Mouse (Mus musculus) cerebellum, adult 11 months (tissue): ENCODE measurements at regions not wholly inside any gene's neighbourhood (a gene's known extent, or its start where the extent isn't known, plus 50 kb on each side); places are given as distances from the start of the nearest gene placed in this dataset.
"Not testable (repeated sequence)": the region's sequence is repeated elsewhere in the genome, so short reads cannot be mapped to it uniquely, and the experiment has no call there.

Experiments used
- DNase-seq: peaks from one replicate; pipeline ENCODE4 v3.0.0; 2022

- no peak for DNase-seq
Measured at GRCm38 (mm10) chr13:99128979-99129378, 55.6 kb upstream of the Zfp366 start.

- no peak for DNase-seq
Measured at GRCm38 (mm10) chr13:99128284-99128691, 56.3 kb upstream of the Zfp366 start.

- no peak for DNase-seq
Measured at GRCm38 (mm10) chr13:99127716-99128115, 56.9 kb upstream of the Zfp366 start.

GRCm38 (mm10) chr13:99126971-99127370 is 57.7 kb upstream of the Zfp366 start:
- not testable (repeated sequence) for DNase-seq

GRCm38 (mm10) chr13:99126538-99126937 is 58.1 kb upstream of the Zfp366 start:
- no peak for DNase-seq

- DNase-seq = no peak
Measured at GRCm38 (mm10) chr13:99125946-99126345, 58.7 kb upstream of the Zfp366 start.

DNA sequence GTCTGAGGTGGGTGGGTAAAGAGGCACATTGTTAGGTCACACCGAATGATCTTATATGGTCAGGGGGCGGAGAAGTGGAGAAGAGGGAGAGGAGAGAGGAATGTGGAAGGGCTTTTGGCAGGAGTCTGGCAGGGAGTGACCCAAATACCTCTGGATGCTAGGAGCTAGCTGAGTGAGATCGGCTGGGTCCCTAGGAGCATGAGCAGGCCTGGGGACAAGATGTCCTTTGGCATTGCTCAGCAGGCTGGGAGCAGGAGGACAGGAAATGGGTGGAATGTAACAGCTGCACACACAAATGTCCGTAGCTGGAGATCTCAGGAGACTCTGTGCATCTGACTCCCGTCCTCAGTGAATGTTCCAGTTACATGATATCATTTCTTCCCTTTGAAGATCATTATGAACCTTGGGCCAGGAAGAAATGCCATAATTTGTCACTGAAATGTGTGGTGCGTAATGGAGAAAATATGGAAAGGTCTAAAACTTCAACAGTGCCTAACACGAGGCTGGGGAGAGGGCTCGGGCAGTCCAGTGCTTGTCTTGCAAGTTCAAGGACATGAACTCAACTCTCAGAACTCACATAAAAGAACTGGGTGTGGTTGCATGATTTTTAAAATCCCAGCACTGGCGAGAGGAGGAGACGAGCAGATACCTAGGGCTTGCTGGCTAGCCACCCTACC is 59.6 kb upstream of the Zfp366 start:
- no peak for DNase-seq

DNA sequence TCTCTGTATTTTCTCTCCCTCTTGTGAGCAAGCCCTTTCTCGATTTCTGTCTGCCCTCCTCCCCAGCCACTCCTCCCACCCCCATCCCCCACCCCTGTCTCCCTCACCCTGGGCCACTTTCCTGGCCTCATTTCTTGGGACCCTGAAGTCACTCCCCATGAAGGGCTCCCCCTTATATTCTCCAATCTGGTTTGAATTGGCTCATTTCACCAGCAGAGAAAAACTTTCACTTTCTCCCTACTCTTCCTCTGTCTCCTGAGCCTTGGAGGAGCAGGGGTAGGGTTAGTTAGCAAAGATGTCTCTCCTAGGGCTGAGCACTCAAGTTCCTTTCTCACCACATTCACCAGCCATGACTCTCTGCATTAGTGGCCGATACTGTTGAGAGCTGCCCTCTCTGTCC is 60.5 kb upstream of the Zfp366 start:
- DNase-seq = no peak

DNA sequence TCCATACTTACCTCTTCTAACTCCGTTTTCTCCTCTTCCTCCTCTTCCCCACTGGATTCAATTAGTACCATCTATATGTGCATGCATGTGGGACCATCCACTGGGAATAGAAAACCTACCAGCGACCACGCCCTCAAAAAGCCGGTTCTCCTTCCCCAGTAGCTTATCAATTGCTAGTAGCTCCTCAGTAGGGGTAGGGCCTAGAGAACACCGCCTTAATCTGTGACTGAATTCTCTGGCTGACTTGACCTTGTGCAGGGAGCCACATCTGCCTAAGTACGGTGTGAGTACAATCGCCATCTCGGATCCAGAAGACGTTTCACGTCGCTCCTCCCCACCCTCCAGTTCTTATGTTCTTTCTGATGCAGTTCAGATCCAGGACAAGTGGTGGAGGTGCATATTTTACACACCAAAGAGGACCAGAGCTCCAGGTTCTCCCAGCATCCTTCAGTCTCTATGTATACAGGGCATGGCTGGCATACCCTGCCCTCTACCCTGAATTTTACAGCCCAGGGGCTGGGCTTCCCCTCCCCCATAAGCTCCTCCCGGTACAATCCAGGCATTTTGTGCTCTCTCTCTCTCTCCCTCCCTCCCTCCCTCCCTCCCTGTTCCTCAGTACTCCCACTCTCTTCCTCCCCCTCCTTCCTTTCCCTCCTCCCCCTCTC is 61.0 kb upstream of the Zfp366 start:
- DNase-seq = no peak

- not testable (repeated sequence) for DNase-seq
Measured at GRCm38 (mm10) chr13:99122539-99122938, 62.1 kb upstream of the Zfp366 start.

GRCm38 (mm10) chr13:99121096-99121495 is 63.5 kb upstream of the Zfp366 start:
- DNase-seq = no peak

GRCm38 (mm10) chr13:99119941-99120340 is 64.7 kb upstream of the Zfp366 start:
- no peak for DNase-seq

- DNase-seq = no peak
Measured at GRCm38 (mm10) chr13:99118901-99119300, 65.7 kb upstream of the Zfp366 start.

DNA sequence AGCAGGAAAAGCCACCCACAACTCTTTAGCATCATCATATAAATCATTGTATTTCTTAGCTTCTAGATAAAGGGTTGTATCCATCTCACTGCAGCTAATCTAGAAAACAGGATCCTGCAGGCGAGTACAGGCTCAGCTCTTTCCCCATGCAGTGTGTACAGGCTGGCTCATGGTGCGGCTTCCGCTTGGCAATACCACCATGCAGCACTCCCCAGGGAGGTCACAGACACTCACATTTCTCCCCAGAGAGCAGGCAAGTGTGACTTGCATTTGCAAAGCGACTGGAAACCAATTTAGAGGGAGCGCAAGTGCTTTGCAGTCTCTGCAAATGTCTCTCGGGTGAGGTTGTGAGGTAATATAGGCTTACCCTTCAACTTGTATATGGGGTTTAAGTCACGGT is 69.1 kb upstream of the Zfp366 start:
- no peak for DNase-seq

DNA sequence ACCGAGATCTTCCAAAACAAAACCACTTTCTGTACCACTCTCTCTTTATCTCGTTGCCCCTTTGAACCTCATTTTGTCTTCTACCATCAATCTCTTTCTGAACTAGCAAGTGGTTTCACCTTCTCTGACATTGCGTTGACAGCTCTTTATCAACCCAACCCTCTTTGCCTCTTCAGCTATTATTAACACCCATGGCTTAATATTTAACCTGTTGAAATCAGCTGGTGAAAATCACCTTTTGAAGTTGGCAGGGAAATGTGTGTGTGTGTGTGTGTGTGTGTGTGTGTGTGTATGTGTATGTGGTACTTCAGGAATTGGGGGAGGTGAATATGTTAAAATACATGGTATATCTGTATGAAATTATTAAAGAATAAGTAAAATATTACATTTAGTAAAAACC is 70.1 kb upstream of the Zfp366 start:
- DNase-seq = no peak

- DNase-seq = no peak
Measured at GRCm38 (mm10) chr13:99111736-99112386, 72.8 kb upstream of the Zfp366 start.

DNA sequence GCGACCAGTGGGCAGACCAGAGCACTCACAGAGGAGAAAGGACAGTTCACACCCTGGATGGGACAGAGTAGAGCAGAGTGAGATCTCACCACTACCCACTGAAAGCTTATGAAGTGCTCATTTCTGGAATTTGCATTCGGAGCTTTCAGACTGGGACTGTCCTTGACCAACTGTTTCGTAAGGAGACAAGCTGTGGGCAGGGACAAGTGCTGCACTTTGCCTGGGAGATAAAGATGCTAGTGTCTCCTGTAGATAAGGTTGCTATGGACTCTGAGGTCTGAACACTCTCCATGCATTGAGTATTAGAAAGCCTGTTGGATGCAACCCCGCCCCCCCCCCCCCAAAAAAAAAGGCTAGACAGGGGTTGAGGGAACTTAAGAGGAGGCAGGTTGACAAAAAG is 76.6 kb upstream of the Zfp366 start:
- no peak for DNase-seq

- DNase-seq = no peak
Measured at GRCm38 (mm10) chr13:99102089-99102681, 82.4 kb upstream of the Zfp366 start.

DNA sequence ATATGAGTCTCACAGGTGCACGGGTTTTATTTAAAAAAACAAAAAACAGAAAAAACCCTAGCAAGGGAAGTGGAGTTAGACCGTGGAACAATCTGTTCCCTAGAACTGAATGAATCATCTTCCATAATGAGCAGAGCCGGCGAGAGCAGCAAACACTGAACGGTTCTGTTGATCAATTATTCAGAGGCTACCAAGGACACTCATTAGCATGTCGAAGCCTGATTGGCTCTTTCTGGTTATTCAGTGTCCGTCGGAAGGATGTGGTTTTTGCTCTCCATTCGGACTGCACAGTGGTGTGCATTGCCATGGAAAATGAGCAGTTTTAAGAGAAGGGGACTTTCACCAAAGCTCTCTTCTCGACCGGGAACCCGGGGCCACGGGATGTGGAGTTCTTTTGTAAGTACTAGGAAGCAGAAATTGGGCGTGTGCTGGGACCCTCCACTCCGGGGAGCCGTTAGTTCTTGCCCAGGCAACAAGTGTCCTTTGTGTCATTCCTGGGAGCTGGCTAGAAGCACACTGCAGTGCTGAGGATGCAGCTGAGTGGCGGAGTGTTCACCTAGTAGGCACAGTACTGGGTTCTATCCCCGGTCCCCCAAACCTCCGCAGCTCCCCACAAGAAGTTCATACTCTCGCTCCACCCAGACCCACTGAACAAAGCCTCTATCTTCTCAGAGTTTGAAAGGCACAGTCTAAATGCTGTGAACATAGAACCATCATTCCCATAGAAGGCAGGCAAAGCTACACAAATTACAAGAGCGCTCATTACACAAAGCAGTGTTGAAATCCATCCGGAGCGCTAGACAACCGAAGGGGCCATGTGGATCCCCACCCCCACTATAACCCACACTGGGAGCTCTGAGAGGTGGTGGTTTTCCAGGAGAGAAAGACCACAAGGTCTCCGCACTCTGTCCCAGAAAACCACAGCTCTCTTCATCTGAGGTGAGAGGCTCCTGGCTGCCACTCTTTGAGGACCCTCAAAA is 83.9 kb upstream of the Zfp366 start:
- peak; percentile 6 for DNase-seq

DNA sequence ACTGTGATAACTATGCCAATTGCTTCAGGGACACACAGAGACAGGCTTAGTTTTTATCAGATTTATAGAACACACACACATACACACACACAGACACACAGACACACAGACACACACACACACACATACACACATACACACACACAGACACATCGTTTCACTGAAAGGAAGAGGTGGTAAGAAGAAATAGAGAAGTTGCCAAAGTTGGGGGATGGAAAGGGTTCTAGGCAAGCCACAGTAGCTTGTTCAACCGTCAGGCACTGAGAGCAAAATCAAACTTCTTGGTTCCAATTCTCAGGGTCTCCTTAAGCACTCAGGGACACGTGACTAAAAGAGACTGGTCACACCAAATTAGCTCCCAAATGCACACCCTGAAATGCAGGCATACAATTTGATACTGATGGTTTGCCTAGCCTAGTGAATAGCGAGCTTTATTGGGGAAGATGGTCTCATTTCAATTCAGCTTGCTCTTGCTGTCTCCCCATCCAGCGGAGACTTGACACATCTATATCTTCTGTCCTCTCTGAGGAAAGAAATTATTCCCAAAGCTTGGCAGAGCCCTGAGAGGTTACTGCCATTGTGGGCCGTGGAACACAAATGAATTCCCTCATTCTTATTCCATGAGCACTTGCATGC is 84.7 kb upstream of the Zfp366 start:
- no peak for DNase-seq

- no peak for DNase-seq
Measured at GRCm38 (mm10) chr13:99099226-99099625, 85.4 kb upstream of the Zfp366 start.
